Mouse (Mus musculus) CH12.LX (cell line): ENCODE measurements around the gene Prss35. TPM values are rescaled to one million over a fixed set of nuclear protein-coding genes. Genes with fewer than 3 reads are reported as not detected.

Source experiments
- DNase-seq: peaks from one replicate; pipeline ENCODE4 v3.0.0-alpha.2; 2013; ENCODE audit errors: extremely low read depth
- H3K27ac ChIP-seq: 2 replicates; pipeline ENCODE4 v1.5.1; 2012; ENCODE audit warnings: low read depth, mild to moderate bottlenecking, control low read depth, moderate library complexity; ENCODE audit not compliant: insufficient read depth
- H3K27me3 ChIP-seq: replicated peaks from 2 replicates; pipeline ENCODE3; 2012; ENCODE audit warnings: inconsistent platforms
- H3K36me3 ChIP-seq, 2 experiments: replicated peaks in 1 of 2; 2 replicates each; pipeline versions ENCODE3 to v1.6.1; 2012; ENCODE audit warnings: inconsistent platforms in 1 of 2, low read length in 1 of 2, mild to moderate bottlenecking in 1 of 2, mixed read lengths in 1 of 2, moderate library complexity in 1 of 2; ENCODE audit not compliant: control insufficient read depth in 1 of 2, insufficient read depth in 1 of 2
- H3K4me1 ChIP-seq, 2 experiments: 2 replicates each; pipeline ENCODE4 v1.6.1; 2012; ENCODE audit warnings: inconsistent platforms in 1 of 2, moderate library complexity in 1 of 2; ENCODE audit not compliant: insufficient read depth in 2 of 2, control insufficient read depth in 1 of 2
- H3K4me2 ChIP-seq: 2 replicates; pipeline ENCODE4 v1.6.1; 2012; ENCODE audit warnings: low read depth, mild to moderate bottlenecking, control low read depth; ENCODE audit not compliant: poor library complexity, insufficient read depth, severe bottlenecking
- H3K4me3 ChIP-seq, 3 experiments: fragments of 150-350 bp in 1 of 3; sonication (generic) in 1 of 3; replicated peaks in 1 of 3; 2 replicates each; pipeline versions ENCODE3 to v1.5.1; 2011 to 2012; ENCODE audit warnings: low read depth in 2 of 3, low read length in 2 of 3, mild to moderate bottlenecking in 2 of 3, moderate library complexity in 2 of 3, control low read depth in 1 of 3, improper control_type of control experiment in 1 of 3, inconsistent platforms in 1 of 3, mixed read lengths in 1 of 3; ENCODE audit not compliant: poor library complexity in 1 of 3
- H3K79me2 ChIP-seq: replicated peaks from 2 replicates; pipeline ENCODE4 v1.6.1; 2012; ENCODE audit warnings: mild to moderate bottlenecking, moderate library complexity; ENCODE audit not compliant: control insufficient read depth, poor library complexity, insufficient read depth, severe bottlenecking; ENCODE audit errors: extremely low read depth
- H3K9ac ChIP-seq: 2 replicates; pipeline ENCODE4 v1.6.1; 2012; ENCODE audit warnings: low read depth, mild to moderate bottlenecking, control low read depth, moderate library complexity; ENCODE audit not compliant: insufficient read depth
- H3K9me3 ChIP-seq: replicated peaks from 2 replicates; pipeline ENCODE3; 2012; ENCODE audit warnings: low read length, inconsistent platforms, mixed read lengths
- BHLHE40 ChIP-seq: IDR thresholded peaks from 2 replicates; pipeline ENCODE4 v1.6.1; 2011; ENCODE audit warnings: mild to moderate bottlenecking, low read depth, low read length, improper control_type of control experiment
- CHD1 ChIP-seq: IDR thresholded peaks from 2 replicates; pipeline ENCODE4 v1.6.1; 2012; ENCODE audit warnings: low read depth, low read length, improper control_type of control experiment, inconsistent platforms
- CHD2 ChIP-seq: IDR thresholded peaks from 2 replicates; pipeline ENCODE4 v1.6.1; 2011; ENCODE audit warnings: low read length, improper control_type of control experiment
- CTCF ChIP-seq, 2 experiments: IDR thresholded peaks in 1 of 2; conservative IDR thresholded peaks in 1 of 2; 2 replicates each; pipeline ENCODE4 v1.5.1; 2011 to 2012; ENCODE audit warnings: low read depth in 2 of 2, low read length in 2 of 2, improper control_type of control experiment in 1 of 2, inconsistent platforms in 1 of 2, mild to moderate bottlenecking in 1 of 2, moderate library complexity in 1 of 2
- ELF1 ChIP-seq: IDR thresholded peaks from 2 replicates; pipeline ENCODE4 v1.6.1; 2014; ENCODE audit warnings: low read depth, mild to moderate bottlenecking, inconsistent platforms, low read length, improper control_type of control experiment
- EP300 ChIP-seq: IDR thresholded peaks from 2 replicates; pipeline ENCODE4 v1.6.1; 2011; ENCODE audit warnings: low read length, improper control_type of control experiment
- IRF4 ChIP-seq: IDR thresholded peaks from 2 replicates; pipeline ENCODE4 v1.6.1; 2014; ENCODE audit warnings: low read depth, mild to moderate bottlenecking, inconsistent platforms, low read length, improper control_type of control experiment
- KAT2A ChIP-seq: IDR thresholded peaks from 2 replicates; pipeline ENCODE4 v1.6.1; 2012; ENCODE audit warnings: low read length, improper control_type of control experiment, inconsistent platforms; ENCODE audit not compliant: insufficient replicate concordance
- MAFK ChIP-seq: IDR thresholded peaks from 2 replicates; pipeline ENCODE4 v1.6.1; 2011; ENCODE audit warnings: low read length, improper control_type of control experiment; ENCODE audit not compliant: insufficient replicate concordance
- MAX ChIP-seq: IDR thresholded peaks from 2 replicates; pipeline ENCODE4 v1.6.1; 2011; ENCODE audit warnings: low read length, improper control_type of control experiment
- MAZ ChIP-seq: IDR thresholded peaks from 2 replicates; pipeline ENCODE4 v1.6.1; 2012; ENCODE audit warnings: low read depth, mild to moderate bottlenecking, inconsistent platforms, low read length, improper control_type of control experiment, moderate library complexity
- MXI1 ChIP-seq: IDR thresholded peaks from 2 replicates; pipeline ENCODE4 v1.6.1; 2011; ENCODE audit warnings: mild to moderate bottlenecking, low read depth, low read length, improper control_type of control experiment
- MYC ChIP-seq: IDR thresholded peaks from 2 replicates; pipeline ENCODE4 v1.6.1; 2011; ENCODE audit warnings: low read depth, mild to moderate bottlenecking, improper control_type of control experiment, low read length
- NELFE ChIP-seq: IDR thresholded peaks from 2 replicates; pipeline ENCODE4 v1.6.1; 2011; ENCODE audit warnings: low read depth, low read length, improper control_type of control experiment
- PAX5 ChIP-seq: IDR thresholded peaks from 2 replicates; pipeline ENCODE4 v1.6.1; 2012; ENCODE audit warnings: low read length, inconsistent platforms, mixed read lengths
- RAD21 ChIP-seq: IDR thresholded peaks from 2 replicates; pipeline ENCODE4 v1.6.1; 2011; ENCODE audit warnings: low read depth, mild to moderate bottlenecking, low read length, improper control_type of control experiment, moderate library complexity
- RCOR1 ChIP-seq: conservative IDR thresholded peaks from 2 replicates; pipeline ENCODE4 v1.6.1; 2012; ENCODE audit warnings: low read depth, mild to moderate bottlenecking, inconsistent platforms, low read length, improper control_type of control experiment
- SMC3 ChIP-seq: IDR thresholded peaks from 2 replicates; pipeline ENCODE4 v1.6.1; 2011; ENCODE audit warnings: low read depth, low read length, improper control_type of control experiment
- TBP ChIP-seq: conservative IDR thresholded peaks from 2 replicates; pipeline ENCODE4 v1.6.1; 2011; ENCODE audit warnings: low read depth, low read length, improper control_type of control experiment
- UBTF ChIP-seq: IDR thresholded peaks from 2 replicates; pipeline ENCODE4 v1.6.1; 2012; ENCODE audit warnings: low read depth, mild to moderate bottlenecking, inconsistent platforms, low read length, improper control_type of control experiment, moderate library complexity
- ZKSCAN1 ChIP-seq: IDR thresholded peaks from 2 replicates; pipeline ENCODE4 v1.6.1; 2012; ENCODE audit warnings: low read depth, inconsistent platforms, low read length, improper control_type of control experiment, borderline replicate concordance
- ZMIZ1 ChIP-seq: IDR thresholded peaks from 2 replicates; pipeline ENCODE4 v1.6.1; 2012; ENCODE audit warnings: low read depth, mild to moderate bottlenecking, inconsistent platforms, low read length, improper control_type of control experiment
- dilution Hi-C: fragments of 300-500 bp; cut with MboI; formaldehyde crosslinking; loops from 2 replicates; pipeline ENCODE4 v1.14.3; 2020; ENCODE audit warnings: low sequenced_read_pairs; ENCODE audit not compliant: extremely low pct_unique_long_range_greater_than_20kb, extremely low pct_ligation_motif_present
- in situ Hi-C: fragments of 300-500 bp; cut with MboI; formaldehyde crosslinking; loops from 3 replicates; pipeline ENCODE4 v1.14.3; 2019; ENCODE audit warnings: low sequenced_read_pairs, low pct_ligation_motif_present, low pct_unique_long_range_greater_than_20kb, mixed read lengths
- polyA plus RNA-seq: library from polyadenylated mRNA; unstranded; fragments of >175 nt; gene quantifications from 2 replicates; pipeline ENCODE4 v1.2.1, GENCODE M21; 2012; ENCODE audit warnings: low read depth; ENCODE audit not compliant: insufficient read length
- total RNA-seq, 2 experiments: library from RNA; depleted of rRNA; stranded (reverse); fragments of 300-350 nt in 1 of 2; fragments of >200 nt in 1 of 2; gene quantifications; 2 replicates each; pipeline ENCODE4 v1.2.3; 2012 to 2014

Prss35 gene
- total and polyA plus RNA-seq, 3 experiments, result not detected

DNA sequence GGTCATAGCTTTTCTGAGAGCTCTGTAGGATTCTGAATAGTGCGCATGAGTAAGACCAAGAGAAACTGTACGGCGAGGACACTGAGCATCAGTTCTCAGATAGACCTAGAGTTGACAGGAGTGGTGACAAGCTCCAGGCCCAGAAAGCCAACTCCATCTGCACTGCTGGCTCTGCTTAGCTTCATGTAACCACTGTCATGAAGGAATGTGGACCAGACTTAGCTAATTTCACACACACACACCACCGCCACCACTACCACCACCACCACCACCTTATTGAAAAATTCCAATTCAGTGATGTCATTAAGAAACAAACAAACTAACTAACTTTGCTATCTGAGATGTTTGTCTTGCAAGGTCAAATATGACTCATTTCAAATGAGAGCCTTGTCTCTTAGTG lies 6.5 kb upstream of the Prss35 start:
- no peak overlapping the region for H3K9ac ChIP-seq
- no peak for TF ChIP-seq CHD1
- no peak for TF ChIP-seq SMC3
- no peak for TF ChIP-seq NELFE
- no peak for TF ChIP-seq IRF4
- no peak for TF ChIP-seq PAX5
- TF ChIP-seq KAT2A, result no peak
- TF ChIP-seq CTCF (conservative IDR thresholded peaks at IDR 0.05 in 1 of 2, IDR thresholded peaks at IDR 0.05 in 1 of 2; ENCODE audit: low read depth in 2 of 2, low read length in 2 of 2), result no peak
- no peak for TF ChIP-seq CHD2
- no peak for TF ChIP-seq RCOR1
- no peak for TF ChIP-seq TBP
- TF ChIP-seq MAFK, result no peak
- TF ChIP-seq ZKSCAN1, result no peak
- TF ChIP-seq MAX, result no peak
- no peak for TF ChIP-seq MXI1
- TF ChIP-seq, all 38 proteins: peak for 0
- Histone ChIP-seq H3K27ac (no peak overlapping the region), H3K27me3 (no peaks in the 10 kb centered on the region), H3K79me2 (no peaks in the 10 kb centered on the region), H3K9me3 (no peaks in the 10 kb centered on the region), H3K36me3 (no peaks in the 10 kb centered on the region), H3K4me3 (no peak overlapping the region), H3K4me1 (no peaks in the 10 kb centered on the region), H3K4me2 (no peak overlapping the region)
- no peak for DNase-seq
- in situ Hi-C loops, result loop anchor here (25.0 kb wide), 1 partner anchor 275 kb away; the partner anchor contains the start of genes Dop1a and Ube2cbp
- dilution Hi-C loops, result no loop called here

DNA sequence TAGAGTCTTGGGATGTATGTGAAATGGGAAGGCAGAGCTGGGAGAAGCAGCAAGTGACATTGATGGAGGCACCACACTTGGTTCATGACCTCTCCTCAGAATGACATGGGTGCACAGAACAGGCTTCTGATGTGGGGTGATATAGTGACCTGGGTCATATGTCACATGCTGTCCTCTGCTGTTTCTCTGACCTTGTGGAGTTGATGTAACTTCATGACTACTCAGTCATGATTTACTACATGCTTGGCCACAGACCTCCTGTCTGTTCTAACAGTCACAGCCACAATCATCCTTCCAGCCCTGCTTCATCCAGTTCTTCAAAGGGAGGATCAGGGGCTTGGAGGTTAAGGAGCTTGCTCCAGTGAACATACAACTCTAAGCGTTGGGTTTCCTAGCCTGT lies 5.4 kb upstream of the Prss35 start:
- Histone ChIP-seq H3K4me1 (no peaks in the 10 kb centered on the region), H3K9ac (no peak overlapping the region), H3K9me3 (no peaks in the 10 kb centered on the region), H3K4me3 (no peak overlapping the region), H3K27ac (no peak overlapping the region), H3K36me3 (no peaks in the 10 kb centered on the region), H3K4me2 (no peak overlapping the region), H3K79me2 (no peaks in the 10 kb centered on the region), H3K27me3 (no peaks in the 10 kb centered on the region)
- no peak for DNase-seq
- in situ Hi-C loops, result loop anchor here (25.0 kb wide), 1 partner anchor 276 kb away; the partner anchor contains the start of genes Dop1a and Ube2cbp
- TF ChIP-seq MYC (no peak), CHD2 (no peak), IRF4 (no peak), UBTF (no peak), ZMIZ1 (no peak), EP300 (no peak), MAX (no peak), RAD21 (no peak), BHLHE40 (no peak), MAZ (no peak), ELF1 (no peak), NELFE (no peak)
- dilution Hi-C loops, result no loop called here
